In the genomic region with DNA sequence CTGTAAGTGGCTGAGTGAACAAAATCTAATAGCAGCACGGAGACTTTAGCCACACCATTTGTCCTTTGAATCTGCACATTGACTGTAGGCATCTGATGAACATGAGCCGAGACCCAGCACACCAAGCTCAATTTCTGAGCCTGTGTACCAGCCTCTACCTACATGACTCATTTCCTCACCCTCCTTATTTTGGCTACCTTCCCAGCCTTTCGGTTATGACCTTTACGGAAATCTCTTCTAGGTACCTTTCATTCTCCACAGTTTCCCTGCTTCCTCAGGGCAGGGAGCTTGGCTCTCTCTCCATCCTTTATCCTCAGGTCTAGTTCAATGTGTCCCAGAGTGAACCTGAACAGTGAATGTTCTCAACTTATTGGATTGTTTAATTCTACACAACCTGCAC, we compare ENCODE assay signal across 10 mouse cellular contexts.
DNase-seq lines count a peak whose midpoint lies in the region; ATAC-seq and TF ChIP-seq lines count a peak whose summit lies in the region.
"Had no signal": no experiment of that assay in that cellular context is flagged by ENCODE, and none has a peak within 500 bp of the region (broad histone marks: within the 10 kb centered on the region; RNA-seq: fewer than 3 reads in every experiment).

No protein-coding gene starts in this region.

- H3K4me2 ChIP-seq in forebrain, postnatal 0 days (ENCODE audit: low read depth): no peak overlapping the region
- H3K4me2 ChIP-seq: liver, embryonic 12.5 days had no signal

- H3K4me1 ChIP-seq in forebrain, postnatal 0 days (ENCODE audit: insufficient read depth): no peaks in the 10 kb centered on the region
- H3K4me1 ChIP-seq: liver, embryonic 12.5 days had no signal

- no peak for ATAC-seq in forebrain, postnatal 0 days
- ATAC-seq: hindbrain, postnatal 0 days; liver, embryonic 12.5 days had no signal

- no peak for TF ChIP-seq CTCF in gastrocnemius, adult 2 months (IDR thresholded peaks at IDR 0.05)
- no peak for TF ChIP-seq CTCF in forebrain, postnatal 0 days (IDR thresholded peaks at IDR 0.05; ENCODE audit: low read depth)

- 93% methylated on average over 4 of the region's 4 CpGs for WGBS in forebrain, postnatal 0 days

- no peak for DNase-seq in gastrocnemius, adult 2 months
- no peak for DNase-seq in gastrocnemius, postnatal 25 days
- DNase-seq in urinary bladder, postnatal 36 days (ENCODE audit: low spot score in 2 of 2): peak; percentile 44 to 46
- no peak for DNase-seq in urinary bladder, postnatal 4 days (ENCODE audit: low spot score in 2 of 2)
- peak; percentile 1 to 9 for DNase-seq in heart, postnatal 14 days
- no peak for DNase-seq in thymus, postnatal 0 days (ENCODE audit: low spot score)
- no peak for DNase-seq in forebrain, postnatal 0 days
- DNase-seq in frontal cortex, postnatal 25 days (ENCODE audit: low spot score in 2 of 2): no peak

- peak overlapping the region; percentile 43; the same call in 1 of the 2 replicates for H3K27ac ChIP-seq in gastrocnemius, adult 2 months
- no peak overlapping the region for H3K27ac ChIP-seq in forebrain, postnatal 0 days (ENCODE audit: low read depth, low read length)
- H3K27ac ChIP-seq: hindbrain, postnatal 0 days; liver, embryonic 12.5 days had no signal

- intact Hi-C loops in gastrocnemius, adult 2 months (cut with DNase I): no loop called here
- intact Hi-C loops in heart, postnatal 14 days (cut with DNase I): loop anchor here (5.0 to 10.0 kb wide), 3 partner anchors 130 to 212 kb away; no protein-coding TSS in a partner anchor

- no peaks in the 10 kb centered on the region for H3K27me3 ChIP-seq in forebrain, postnatal 0 days (ENCODE audit: insufficient read depth, low read length)
- H3K27me3 ChIP-seq: liver, embryonic 12.5 days had no signal

- no peaks in the 10 kb centered on the region for H3K36me3 ChIP-seq in forebrain, postnatal 0 days (ENCODE audit: insufficient read depth)
- H3K36me3 ChIP-seq: liver, embryonic 12.5 days had no signal

- no peak overlapping the region for H3K9ac ChIP-seq in forebrain, postnatal 0 days
- H3K9ac ChIP-seq: liver, embryonic 12.5 days had no signal

- H3K4me3 ChIP-seq in gastrocnemius, adult 2 months: no peak overlapping the region
- no peak overlapping the region for H3K4me3 ChIP-seq in forebrain, postnatal 0 days (ENCODE audit: low read depth, low read length)
- H3K4me3 ChIP-seq: liver, embryonic 12.5 days had no signal

- H3K9me3 ChIP-seq in forebrain, postnatal 0 days (ENCODE audit: low read length): no peaks in the 10 kb centered on the region
- H3K9me3 ChIP-seq: liver, embryonic 12.5 days had no signal

Comparison
In these comparisons a context has a peak if more than half of its experiments do, and no peak if none do; other contexts are left out.
1. DNase-seq: peak in urinary bladder, postnatal 36 days (2 of 2) and heart, postnatal 14 days (2 of 2); none in gastrocnemius, adult 2 months (single experiment), gastrocnemius, postnatal 25 days (single experiment), urinary bladder, postnatal 4 days (0 of 2), thymus, postnatal 0 days (single experiment), forebrain, postnatal 0 days (single experiment) and frontal cortex, postnatal 25 days (0 of 2).